Mouse (Mus musculus) layer of hippocampus, adult 9-10 months (tissue): ENCODE measurements around the gene Brms1l.

Source experiments
- DNase-seq: peaks from one replicate; pipeline ENCODE4 v3.0.0; 2022; ENCODE audit warnings: low spot score

Gene Brms1l

GRCm38 (mm10) chr12:55860631-55861030, 24.5 kb downstream of the Brms1l start:
- no peak for DNase-seq

DNA sequence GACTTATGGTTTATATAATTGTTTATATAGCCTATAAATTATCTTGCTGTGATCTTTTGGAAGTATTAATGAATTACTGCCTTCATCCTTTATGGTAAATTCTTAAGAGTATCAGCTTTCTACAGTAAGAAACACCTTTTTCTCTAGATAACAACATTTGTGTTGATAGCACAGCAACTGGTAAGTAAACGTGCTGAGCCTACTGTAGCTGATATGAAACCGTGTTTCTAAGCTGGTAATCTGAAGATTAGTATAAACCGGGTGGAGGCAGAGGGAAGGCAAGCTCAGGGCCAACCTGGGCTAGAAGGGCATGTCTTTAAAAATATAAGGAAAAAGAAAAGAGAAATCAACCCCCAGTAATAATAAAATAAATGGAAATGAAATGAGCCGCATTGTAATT, 31.6 kb downstream of the Brms1l start:
- DNase-seq = no peak

DNA sequence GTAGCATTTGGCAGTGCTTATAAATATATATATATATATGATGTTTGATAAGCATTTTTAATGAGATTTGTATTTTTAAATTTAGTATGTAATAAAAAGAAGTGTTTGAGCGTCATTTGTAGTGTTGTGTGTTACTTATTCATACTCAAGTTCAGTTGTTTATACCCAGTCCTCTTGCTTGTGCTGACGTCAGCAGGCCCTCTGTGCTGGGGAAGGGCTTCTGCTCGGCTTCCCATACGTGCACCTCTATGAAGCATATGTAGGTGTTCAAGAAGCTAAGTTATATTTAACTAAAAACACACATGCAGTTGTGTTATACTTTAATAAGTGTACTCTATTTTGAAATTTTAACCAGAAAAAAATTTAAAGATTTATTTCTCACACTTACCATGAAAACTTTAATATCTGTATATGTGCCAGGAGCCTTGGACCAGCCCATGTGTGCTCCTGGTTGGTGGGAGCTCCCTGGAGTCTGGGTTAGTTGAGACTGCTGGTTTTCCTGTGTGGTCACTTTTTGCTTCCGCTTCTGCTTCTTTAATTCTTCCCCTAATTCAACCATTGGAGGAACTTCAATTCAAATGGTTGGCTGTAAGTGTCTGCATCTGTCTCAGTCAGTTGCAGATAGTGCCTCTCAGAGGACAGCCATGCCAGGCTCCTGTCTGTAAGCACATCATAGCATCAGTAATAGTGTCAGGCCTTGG, 33.6 kb downstream of the Brms1l start:
- no peak for DNase-seq

GRCm38 (mm10) chr12:55885449-55885848, 49.3 kb downstream of the Brms1l start:
- no peak for DNase-seq

- DNase-seq = no peak
Measured at GRCm38 (mm10) chr12:55888570-55888969, 52.4 kb downstream of the Brms1l start.

DNA sequence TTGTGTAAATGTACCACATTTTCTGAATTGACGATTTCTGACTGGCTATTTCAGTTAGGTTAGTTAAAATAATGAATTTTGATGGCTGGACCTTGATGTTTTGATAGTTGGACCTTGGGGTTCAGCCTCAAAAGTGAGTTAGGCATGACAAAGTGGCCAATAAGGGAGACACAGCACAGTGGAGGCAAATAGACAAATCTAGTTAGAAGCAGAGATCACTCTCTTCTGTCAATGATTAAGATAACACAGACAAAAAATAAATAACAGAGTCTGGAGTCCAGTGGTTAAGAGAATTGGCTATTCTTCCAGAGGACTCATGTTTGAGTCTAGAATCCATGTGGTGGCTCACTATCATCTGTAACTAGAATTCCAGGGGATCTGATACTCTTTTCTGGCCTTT, 68.7 kb downstream of the Brms1l start:
- no peak for DNase-seq

- DNase-seq = no peak
Measured at GRCm38 (mm10) chr12:55912138-55912537, 76.0 kb downstream of the Brms1l start.

DNA sequence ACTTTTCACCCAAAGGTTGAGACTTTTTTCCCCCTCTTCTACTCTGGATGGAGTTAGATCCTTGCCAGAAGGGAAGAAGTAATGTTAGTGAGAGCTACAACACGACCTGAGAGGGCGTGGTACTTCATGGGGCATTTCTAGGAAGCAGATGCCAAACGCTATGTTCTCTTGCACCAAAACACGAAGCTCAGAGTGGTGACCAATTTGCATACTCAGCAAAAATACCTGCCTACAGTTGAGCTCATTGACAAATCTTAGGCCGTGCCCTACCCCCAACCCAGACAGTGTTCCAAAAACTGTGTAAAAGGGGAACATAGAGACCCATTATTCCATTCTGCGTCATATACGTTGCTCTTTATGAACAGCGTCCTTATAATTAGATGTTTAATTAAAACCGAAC, 77.1 kb downstream of the Brms1l start:
- no peak for DNase-seq

GRCm38 (mm10) chr12:55916250-55916649, 80.1 kb downstream of the Brms1l start:
- DNase-seq = no peak

- no peak for DNase-seq
Measured at GRCm38 (mm10) chr12:55917020-55917419, 80.9 kb downstream of the Brms1l start.
